Mouse (Mus musculus) forebrain, embryonic 16.5 days (tissue): ENCODE data around the gene Filip1l. TPM values are rescaled to one million over a fixed set of nuclear protein-coding genes. Genes with fewer than 3 reads are reported as not detected.

Source experiments
- ATAC-seq: fragments of 200-750 bp; cut with Nextera tagmentation; 2 replicates; pipeline ENCODE4 v1.8.0; 2017; ENCODE audit warnings: mild to moderate bottlenecking, moderate library complexity
- H3K27ac ChIP-seq: fragments of 300-500 bp; sonication (generic); 2 replicates; pipeline ENCODE4 v1.5.1; 2014; ENCODE audit warnings: low read length, control low read depth
- H3K27me3 ChIP-seq: fragments of 300-500 bp; sonication (generic); replicated peaks from 2 replicates; pipeline ENCODE4 v1.6.1; 2014; ENCODE audit warnings: low read length; ENCODE audit not compliant: control insufficient read depth, insufficient read depth
- H3K36me3 ChIP-seq: fragments of 300-500 bp; sonication (generic); 2 replicates; pipeline ENCODE4 v1.6.1; 2014; ENCODE audit not compliant: control insufficient read depth, insufficient read depth
- H3K4me1 ChIP-seq: fragments of 300-500 bp; sonication (generic); replicated peaks from 2 replicates; pipeline ENCODE4 v1.6.1; 2014; ENCODE audit warnings: low read length; ENCODE audit not compliant: control insufficient read depth, insufficient read depth
- H3K4me2 ChIP-seq: fragments of 300-500 bp; sonication (generic); 2 replicates; pipeline ENCODE4 v1.6.1; 2014; ENCODE audit warnings: mild to moderate bottlenecking, low read length, control low read depth
- H3K4me3 ChIP-seq: fragments of 300-500 bp; sonication (generic); replicated peaks from 2 replicates; pipeline ENCODE4 v1.5.1; 2014; ENCODE audit warnings: mild to moderate bottlenecking, low read length, control low read depth
- H3K9ac ChIP-seq: fragments of 300-500 bp; sonication (generic); replicated peaks from 2 replicates; pipeline ENCODE4 v1.6.1; 2014; ENCODE audit warnings: low read depth, low read length, control low read depth
- H3K9me3 ChIP-seq: fragments of 300-500 bp; sonication (generic); 2 replicates; pipeline ENCODE4 v1.6.1; 2016; ENCODE audit warnings: low read length; ENCODE audit not compliant: control insufficient read depth
- WGBS: fragments of 180-500 bp; shearing (Covaris S2); extraction: QIAGEN DNeasy Blood & Tissue Kit; methylation state at CpG from one replicate; pipeline ENCODE4 v1.1.7; 2014; 5-methylcytosine and 5-hydroxymethylcytosine counted together
- polyA plus RNA-seq: library from polyadenylated mRNA; unstranded; fragments of >200 nt; fragmentation: Nextera tagmentation; extraction: Ambion mirVana; gene quantifications from 2 replicates; pipeline ENCODE4 v1.2.1, GENCODE M21; 2015

Filip1l gene
- polyA plus RNA-seq, 1 experiment from 2014 or later: 2.2 TPM

- ATAC-seq: peak; percentile 93
- Histone ChIP-seq H3K27me3 (no peaks in the 10 kb centered on the region), H3K27ac (no peak overlapping the region), H3K4me3 (no peak overlapping the region), H3K9me3 (no peaks in the 10 kb centered on the region), H3K4me1 (no peaks in the 10 kb centered on the region), H3K9ac (0 out of 2 replicates have a peak overlapping the region, but pooled peaks have one; percentile 10), H3K4me2 (peak overlapping the region; percentile 22; the same call in 1 of the 2 replicates), H3K36me3 (no peaks in the 10 kb centered on the region)
- WGBS: 35% methylated on average over 18 of the region's 18 CpGs
Measured at GRCm38 (mm10) chr16:57362679-57363401, 9.9 kb downstream of the Filip1l start.

- WGBS: 91% methylated on average over 7 of the region's 7 CpGs
- H3K36me3 ChIP-seq: no peaks in the 10 kb centered on the region
- no peak for ATAC-seq
Measured at GRCm38 (mm10) chr16:57364498-57364897, 11.6 kb downstream of the Filip1l start.

GRCm38 (mm10) chr16:57366141-57366540 is 13.2 kb downstream of the Filip1l start:
- Histone ChIP-seq H3K36me3 (no peaks in the 10 kb centered on the region), H3K9ac (no peak overlapping the region), H3K4me3 (no peak overlapping the region), H3K4me2 (no peak overlapping the region), H3K9me3 (no peaks in the 10 kb centered on the region), H3K4me1 (no peaks in the 10 kb centered on the region), H3K27me3 (no peaks in the 10 kb centered on the region), H3K27ac (no peak overlapping the region)
- 85% methylated on average over 6 of the region's 6 CpGs for WGBS
- ATAC-seq: no peak

More at GRCm38 (mm10) chr16:57364498-57364897, 11.6 kb downstream of the Filip1l start:
- no peak overlapping the region for H3K27ac ChIP-seq
- H3K4me1 ChIP-seq: no peaks in the 10 kb centered on the region
- H3K4me2 ChIP-seq: no peak overlapping the region
- no peak overlapping the region for H3K4me3 ChIP-seq
- no peaks in the 10 kb centered on the region for H3K9me3 ChIP-seq
- H3K27me3 ChIP-seq: no peaks in the 10 kb centered on the region
- no peak overlapping the region for H3K9ac ChIP-seq

- H3K9ac ChIP-seq: no peak overlapping the region
- 85% methylated on average over 18 of the region's 18 CpGs for WGBS
- no peaks in the 10 kb centered on the region for H3K27me3 ChIP-seq
- ATAC-seq: no peak
- no peak overlapping the region for H3K4me3 ChIP-seq
- H3K9me3 ChIP-seq: no peaks in the 10 kb centered on the region
- no peaks in the 10 kb centered on the region for H3K36me3 ChIP-seq
- no peak overlapping the region for H3K27ac ChIP-seq
- no peaks in the 10 kb centered on the region for H3K4me1 ChIP-seq
- no peak overlapping the region for H3K4me2 ChIP-seq
Measured at GRCm38 (mm10) chr16:57366941-57367694, 14.2 kb downstream of the Filip1l start.

GRCm38 (mm10) chr16:57369846-57370496 is 17.1 kb downstream of the Filip1l start:
- no peak for ATAC-seq
- H3K27ac ChIP-seq: no peak overlapping the region
- H3K4me2 ChIP-seq: no peak overlapping the region
- WGBS: 89% methylated on average over 8 of the region's 8 CpGs
- H3K4me1 ChIP-seq: no peaks in the 10 kb centered on the region
- no peaks in the 10 kb centered on the region for H3K9me3 ChIP-seq
- no peak overlapping the region for H3K9ac ChIP-seq
- H3K27me3 ChIP-seq: no peaks in the 10 kb centered on the region
- no peak overlapping the region for H3K4me3 ChIP-seq
- H3K36me3 ChIP-seq: no peaks in the 10 kb centered on the region

GRCm38 (mm10) chr16:57372156-57372555 is 19.3 kb downstream of the Filip1l start:
- no peaks in the 10 kb centered on the region for H3K4me1 ChIP-seq
- 92% methylated on average over 3 of the region's 3 CpGs for WGBS
- H3K36me3 ChIP-seq: no peaks in the 10 kb centered on the region
- H3K9me3 ChIP-seq: no peaks in the 10 kb centered on the region
- no peak overlapping the region for H3K4me2 ChIP-seq
- no peak for ATAC-seq
- no peak overlapping the region for H3K9ac ChIP-seq
- H3K27ac ChIP-seq: no peak overlapping the region
- H3K4me3 ChIP-seq: no peak overlapping the region
- H3K27me3 ChIP-seq: no peaks in the 10 kb centered on the region

GRCm38 (mm10) chr16:57375248-57375837 is 22.4 kb downstream of the Filip1l start:
- no peak overlapping the region for H3K4me3 ChIP-seq
- 84% methylated on average over 7 of the region's 7 CpGs for WGBS
- H3K27ac ChIP-seq: no peak overlapping the region

GRCm38 (mm10) chr16:57378631-57379330 is 25.9 kb downstream of the Filip1l start:
- WGBS: 87% methylated on average over 9 of the region's 9 CpGs
- Histone ChIP-seq H3K36me3 (no peaks in the 10 kb centered on the region), H3K9me3 (no peaks in the 10 kb centered on the region), H3K4me2 (no peak overlapping the region), H3K27ac (no peak overlapping the region), H3K9ac (no peak overlapping the region), H3K4me3 (no peak overlapping the region), H3K27me3 (no peaks in the 10 kb centered on the region), H3K4me1 (no peaks in the 10 kb centered on the region)
- ATAC-seq: no peak

More at GRCm38 (mm10) chr16:57375248-57375837, 22.4 kb downstream of the Filip1l start:
- Histone ChIP-seq H3K9ac (no peak overlapping the region), H3K27me3 (no peaks in the 10 kb centered on the region), H3K4me1 (no peaks in the 10 kb centered on the region), H3K36me3 (no peaks in the 10 kb centered on the region), H3K4me2 (no peak overlapping the region), H3K9me3 (no peaks in the 10 kb centered on the region)
- no peak for ATAC-seq
